Mouse (Mus musculus) limb, embryonic 12.5 days (tissue): ENCODE data around the gene Pcbp4. TPM values are rescaled to one million over a fixed set of nuclear protein-coding genes. Genes with fewer than 3 reads are reported as not detected.

Source experiments
- ATAC-seq: fragments of 200-750 bp; cut with Nextera tagmentation; 2 replicates; pipeline ENCODE4 v1.8.0; 2017; ENCODE audit warnings: low read depth, moderate TSS enrichment; ENCODE audit not compliant: insufficient number of reproducible peaks, insufficient read depth, low FRiP score, low TSS enrichment
- H3K27ac ChIP-seq: fragments of 300-500 bp; sonication (generic); 2 replicates; pipeline ENCODE4 v1.5.1; 2016; ENCODE audit warnings: mild to moderate bottlenecking, moderate library complexity
- H3K27me3 ChIP-seq: fragments of 300-500 bp; sonication (generic); 2 replicates; pipeline ENCODE4 v1.6.1; 2016; ENCODE audit warnings: mild to moderate bottlenecking, moderate library complexity
- H3K36me3 ChIP-seq: fragments of 300-500 bp; sonication (generic); 2 replicates; pipeline ENCODE4 v1.6.1; 2016; ENCODE audit warnings: mild to moderate bottlenecking, moderate library complexity
- H3K4me1 ChIP-seq: fragments of 300-500 bp; sonication (generic); replicated peaks from 2 replicates; pipeline ENCODE4 v1.6.1; 2016
- H3K4me2 ChIP-seq: fragments of 300-500 bp; sonication (generic); 2 replicates; pipeline ENCODE4 v1.6.1; 2016; ENCODE audit warnings: mild to moderate bottlenecking, moderate library complexity
- H3K4me3 ChIP-seq: fragments of 300-500 bp; sonication (generic); replicated peaks from 2 replicates; pipeline ENCODE4 v1.5.1; 2016; ENCODE audit warnings: mild to moderate bottlenecking
- H3K9ac ChIP-seq: fragments of 300-500 bp; sonication (generic); replicated peaks from 2 replicates; pipeline ENCODE4 v1.6.1; 2016; ENCODE audit warnings: mild to moderate bottlenecking, moderate library complexity
- H3K9me3 ChIP-seq: fragments of 300-500 bp; sonication (generic); 2 replicates; pipeline ENCODE4 v1.6.1; 2016; ENCODE audit warnings: mild to moderate bottlenecking, moderate library complexity
- WGBS: fragments of 180-500 bp; shearing (Covaris S2); methylation state at CpG from one replicate; pipeline ENCODE4 v1.1.7; 2016; 5-methylcytosine and 5-hydroxymethylcytosine counted together
- polyA plus RNA-seq: library from polyadenylated mRNA; unstranded; fragments of >200 nt; fragmentation: Nextera tagmentation; extraction: Ambion mirVana; gene quantifications from 2 replicates; pipeline ENCODE4 v1.2.1, GENCODE M21; 2016

Pcbp4 gene
- polyA plus RNA-seq, 1 experiment from 2014 or later: 172 TPM

- Histone ChIP-seq H3K4me2 (no peak overlapping the region), H3K9ac (no peak overlapping the region), H3K4me3 (no peak overlapping the region), H3K4me1 (peaks cover 28% of the 10 kb centered on the region), H3K9me3 (no peaks in the 10 kb centered on the region), H3K27ac (no peak overlapping the region), H3K27me3 (no peaks in the 10 kb centered on the region), H3K36me3 (peaks cover 8% of the 10 kb centered on the region; the same call in 1 of the 2 replicates)
- ATAC-seq: no peak
- WGBS: 77% methylated on average over 4 of the region's 4 CpGs
Measured at GRCm38 (mm10) chr9:106444836-106445235, 8.3 kb upstream of the Pcbp4 start.

DNA sequence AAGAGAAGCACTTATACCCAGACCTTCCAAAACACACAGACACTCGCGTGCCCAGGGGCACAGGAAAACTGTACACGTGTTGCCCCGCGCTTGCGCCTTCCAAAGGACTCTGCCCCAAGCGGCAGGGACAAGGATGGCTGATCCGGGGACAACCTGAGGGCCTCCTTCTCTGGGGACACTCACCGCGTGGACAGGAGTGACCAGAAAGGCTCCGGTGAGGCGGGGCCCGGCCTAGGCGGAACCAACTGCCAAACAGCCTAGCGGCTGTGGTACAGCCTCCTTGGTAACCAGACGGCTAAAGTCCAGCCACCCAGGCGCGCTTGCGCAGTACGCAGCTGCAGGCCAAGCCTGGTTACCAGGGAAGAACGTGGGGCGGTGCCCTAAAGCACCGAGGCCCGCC is 5.7 kb upstream of the Pcbp4 start, which contains the start of the genes Abhd14b and Abhd14a:
Abhd14b (plus strand) TSS at position 112 of the 400 bp plus-strand sequence.
Abhd14a (minus strand) TSS at position 331 of the 400 bp plus-strand sequence.
- Histone ChIP-seq H3K36me3 (no peaks in the 10 kb centered on the region), H3K27ac (peak within 1 kb of the TSS; percentile 79), H3K27me3 (no peaks in the 10 kb centered on the region), H3K9ac (peak within 1 kb of the TSS; percentile 70), H3K4me3 (peak within 1 kb of the TSS; percentile 58), H3K9me3 (no peaks in the 10 kb centered on the region), H3K4me2 (peak within 1 kb of the TSS; percentile 84), H3K4me1 (peaks cover 52% of the 10 kb centered on the region)
- 1% methylated on average over 24 of the region's 24 CpGs for WGBS
- ATAC-seq: peak; percentile 82

DNA sequence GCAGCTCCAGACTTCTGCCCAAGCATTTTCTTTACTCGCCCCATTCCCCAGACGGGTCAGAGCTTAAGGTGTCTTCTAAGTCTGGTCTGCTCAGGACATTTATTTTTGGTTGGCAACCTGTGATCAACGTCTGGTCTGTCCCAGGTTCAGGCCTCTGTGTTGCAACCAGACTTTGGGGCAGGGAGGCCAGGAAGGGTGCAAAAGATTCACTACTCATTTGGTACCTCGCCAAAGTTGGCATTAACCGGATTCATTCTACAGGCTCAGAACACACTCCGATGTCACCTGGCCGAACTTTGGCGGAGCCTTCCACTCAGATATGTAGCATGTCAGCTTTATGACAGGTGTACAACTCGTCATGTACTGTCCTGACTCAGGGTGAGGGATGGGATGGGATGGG is 5.1 kb upstream of the Pcbp4 start:
- Histone ChIP-seq H3K4me2 (peak overlapping the region; percentile 84), H3K9ac (0 out of 2 replicates have a peak overlapping the region, but pooled peaks have one; percentile 18), H3K4me1 (peaks cover 58% of the 10 kb centered on the region), H3K36me3 (no peaks in the 10 kb centered on the region), H3K27ac (peak overlapping the region; percentile 79), H3K4me3 (peak overlapping the region; percentile 58), H3K27me3 (no peaks in the 10 kb centered on the region), H3K9me3 (no peaks in the 10 kb centered on the region)
- ATAC-seq: peak; percentile 19; the same call in 1 of the 2 replicates
- 39% methylated on average over 9 of the region's 9 CpGs for WGBS

GRCm38 (mm10) chr9:106448498-106449031 is 4.5 kb upstream of the Pcbp4 start:
- Histone ChIP-seq H3K4me1 (peaks cover 63% of the 10 kb centered on the region), H3K4me3 (peak overlapping the region; percentile 47), H3K9ac (peak overlapping the region; percentile 63), H3K9me3 (no peaks in the 10 kb centered on the region), H3K27ac (0 out of 2 replicates have a peak overlapping the region, but pooled peaks have one; percentile 51), H3K27me3 (no peaks in the 10 kb centered on the region), H3K4me2 (peak overlapping the region; percentile 84), H3K36me3 (no peaks in the 10 kb centered on the region)
- ATAC-seq: peak; percentile 23; the same call in 1 of the 2 replicates
- 2% methylated on average over 23 of the region's 23 CpGs for WGBS

GRCm38 (mm10) chr9:106449947-106450346 is 3.1 kb upstream of the Pcbp4 start:
- Histone ChIP-seq H3K4me3 (no peak overlapping the region), H3K27me3 (no peaks in the 10 kb centered on the region), H3K9ac (no peak overlapping the region), H3K4me2 (peak overlapping the region; percentile 23), H3K9me3 (no peaks in the 10 kb centered on the region), H3K4me1 (peaks cover 68% of the 10 kb centered on the region), H3K36me3 (no peaks in the 10 kb centered on the region), H3K27ac (0 out of 2 replicates have a peak overlapping the region, but pooled peaks have one; percentile 29)
- WGBS: 85% methylated on average over 8 of the region's 8 CpGs
- ATAC-seq: no peak

DNA sequence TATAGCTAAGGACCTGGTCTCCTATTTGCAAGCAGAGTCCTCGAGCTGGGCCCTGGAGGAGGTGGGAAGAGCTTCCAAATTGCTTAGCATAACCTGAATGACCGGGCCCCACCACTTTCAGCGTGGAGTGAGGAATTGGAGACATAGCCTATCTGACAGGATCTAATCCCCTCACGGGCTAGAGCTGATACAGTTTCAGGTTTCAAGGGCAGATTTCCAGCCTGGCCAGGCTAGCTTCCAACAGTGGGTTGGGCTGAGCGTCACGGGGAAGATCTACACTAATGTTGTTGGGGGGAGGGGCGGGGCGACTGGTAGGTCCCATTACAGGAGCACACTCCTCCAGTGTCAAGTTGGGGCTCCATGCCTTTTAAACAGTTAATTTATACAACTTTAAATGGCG is 2.4 kb upstream of the Pcbp4 start:
- 5% methylated on average over 9 of the region's 9 CpGs for WGBS
- Histone ChIP-seq H3K36me3 (no peaks in the 10 kb centered on the region), H3K4me1 (peaks cover 73% of the 10 kb centered on the region), H3K27me3 (no peaks in the 10 kb centered on the region), H3K4me3 (no peak overlapping the region), H3K9me3 (no peaks in the 10 kb centered on the region), H3K9ac (no peak overlapping the region; the same call in 1 of the 2 replicates), H3K4me2 (peak overlapping the region; percentile 23), H3K27ac (peak overlapping the region; percentile 29; the same call in 1 of the 2 replicates)
- ATAC-seq: no peak

DNA sequence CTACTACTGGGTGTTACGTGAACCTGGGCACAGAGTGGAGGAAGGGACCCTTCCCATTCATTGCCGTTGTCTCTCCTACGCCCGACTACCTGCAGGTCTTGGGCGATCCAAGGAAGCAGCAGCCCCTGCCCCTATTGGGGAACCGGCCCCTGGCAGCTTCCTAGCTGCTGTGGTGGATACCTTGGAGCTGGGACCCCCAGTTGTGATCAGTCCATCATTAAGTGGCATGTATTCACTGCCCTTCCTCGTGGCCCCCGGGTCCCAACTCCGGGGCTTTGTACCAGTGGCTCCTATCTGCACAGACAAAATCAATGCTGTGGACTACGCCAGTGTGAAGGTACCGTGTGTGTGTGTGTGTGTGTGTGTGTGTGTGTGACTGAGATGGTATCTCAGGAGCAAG is 1.8 kb upstream of the Pcbp4 start:
- Histone ChIP-seq H3K4me1 (peaks cover 74% of the 10 kb centered on the region), H3K4me3 (no peak overlapping the region), H3K4me2 (peak overlapping the region; percentile 23; the same call in 1 of the 2 replicates), H3K27ac (peak overlapping the region; percentile 29; the same call in 1 of the 2 replicates), H3K27me3 (no peaks in the 10 kb centered on the region), H3K9ac (no peak overlapping the region; the same call in 1 of the 2 replicates), H3K36me3 (peaks cover 3% of the 10 kb centered on the region; the same call in 1 of the 2 replicates), H3K9me3 (no peaks in the 10 kb centered on the region)
- 71% methylated on average over 11 of the region's 11 CpGs for WGBS
- ATAC-seq: no peak

DNA sequence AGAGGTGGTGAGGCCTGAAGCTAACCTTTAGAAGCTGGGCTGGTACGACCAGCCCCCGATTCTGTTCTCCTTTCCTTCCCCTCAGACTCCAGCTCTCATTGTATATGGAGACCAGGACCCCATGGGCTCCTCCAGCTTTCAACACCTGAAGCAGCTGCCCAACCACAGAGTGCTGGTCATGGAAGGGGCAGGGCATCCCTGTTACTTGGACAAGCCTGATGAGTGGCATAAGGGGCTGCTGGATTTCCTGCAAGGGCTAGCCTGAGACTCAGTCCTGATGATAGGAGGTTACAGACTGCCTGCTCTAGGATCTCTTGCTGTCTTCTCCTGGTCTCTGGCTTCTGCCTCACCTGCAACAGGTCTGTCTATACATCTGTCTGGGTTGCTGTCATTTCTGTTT is 1.2 kb upstream of the Pcbp4 start:
- Histone ChIP-seq H3K4me3 (0 out of 2 replicates have a peak overlapping the region, but pooled peaks have one; percentile 81), H3K4me2 (peak overlapping the region; percentile 96; the same call in 1 of the 2 replicates)
- WGBS: 36% methylated on average over 2 of the region's 2 CpGs

GRCm38 (mm10) chr9:106452351-106452750 is 740 bp upstream of the Pcbp4 start:
- no peak for ATAC-seq
- H3K9ac ChIP-seq: peak overlapping the region; percentile 40; the same call in 1 of the 2 replicates
- H3K4me3 ChIP-seq: peak overlapping the region; percentile 81
- peaks cover 13% of the 10 kb centered on the region; the same call in 1 of the 2 replicates for H3K36me3 ChIP-seq
- peak overlapping the region; percentile 94; the same call in 1 of the 2 replicates for H3K27ac ChIP-seq
- 13% methylated on average over 6 of the region's 6 CpGs for WGBS
- H3K27me3 ChIP-seq: no peaks in the 10 kb centered on the region
- peaks cover 79% of the 10 kb centered on the region for H3K4me1 ChIP-seq
- no peaks in the 10 kb centered on the region for H3K9me3 ChIP-seq
- H3K4me2 ChIP-seq: peak overlapping the region; percentile 96

More for the DNA sequence above, 1.2 kb upstream of the Pcbp4 start:
- Histone ChIP-seq H3K4me1 (peaks cover 78% of the 10 kb centered on the region), H3K9ac (no peak overlapping the region), H3K27ac (no peak overlapping the region), H3K9me3 (no peaks in the 10 kb centered on the region), H3K27me3 (no peaks in the 10 kb centered on the region), H3K36me3 (peaks cover 9% of the 10 kb centered on the region; the same call in 1 of the 2 replicates)
- ATAC-seq: no peak

DNA sequence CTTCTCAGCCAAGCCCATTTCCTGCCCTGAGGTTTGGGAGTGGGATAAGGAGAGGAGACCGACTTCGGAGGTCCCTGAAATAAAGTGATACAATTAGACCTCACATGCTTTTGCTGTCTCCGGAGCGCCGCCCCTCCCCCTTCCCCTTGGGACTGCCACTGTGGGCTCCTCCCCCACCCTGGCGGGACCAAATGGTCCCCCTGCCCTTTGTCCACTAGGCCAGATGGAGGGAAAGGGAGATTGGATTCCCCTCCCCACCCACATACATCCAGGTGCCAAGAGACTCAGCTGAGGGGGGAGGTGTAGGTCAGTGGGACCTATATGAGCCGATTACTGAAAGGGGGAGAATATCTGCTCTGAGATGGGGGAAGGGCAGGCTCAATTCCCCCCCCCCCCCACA is 270 bp upstream of the Pcbp4 start:
- peaks cover 17% of the 10 kb centered on the region; the same call in 1 of the 2 replicates for H3K36me3 ChIP-seq
- H3K27me3 ChIP-seq: no peaks in the 10 kb centered on the region
- H3K9me3 ChIP-seq: no peaks in the 10 kb centered on the region
- H3K4me3 ChIP-seq: peak overlapping the region; percentile 81
- WGBS: 0% methylated on average over 7 of the region's 7 CpGs
- H3K9ac ChIP-seq: peak overlapping the region; percentile 88
- peak overlapping the region; percentile 94 for H3K27ac ChIP-seq
- no peak for ATAC-seq
- H3K4me1 ChIP-seq: peaks cover 81% of the 10 kb centered on the region
- peak overlapping the region; percentile 96 for H3K4me2 ChIP-seq

DNA sequence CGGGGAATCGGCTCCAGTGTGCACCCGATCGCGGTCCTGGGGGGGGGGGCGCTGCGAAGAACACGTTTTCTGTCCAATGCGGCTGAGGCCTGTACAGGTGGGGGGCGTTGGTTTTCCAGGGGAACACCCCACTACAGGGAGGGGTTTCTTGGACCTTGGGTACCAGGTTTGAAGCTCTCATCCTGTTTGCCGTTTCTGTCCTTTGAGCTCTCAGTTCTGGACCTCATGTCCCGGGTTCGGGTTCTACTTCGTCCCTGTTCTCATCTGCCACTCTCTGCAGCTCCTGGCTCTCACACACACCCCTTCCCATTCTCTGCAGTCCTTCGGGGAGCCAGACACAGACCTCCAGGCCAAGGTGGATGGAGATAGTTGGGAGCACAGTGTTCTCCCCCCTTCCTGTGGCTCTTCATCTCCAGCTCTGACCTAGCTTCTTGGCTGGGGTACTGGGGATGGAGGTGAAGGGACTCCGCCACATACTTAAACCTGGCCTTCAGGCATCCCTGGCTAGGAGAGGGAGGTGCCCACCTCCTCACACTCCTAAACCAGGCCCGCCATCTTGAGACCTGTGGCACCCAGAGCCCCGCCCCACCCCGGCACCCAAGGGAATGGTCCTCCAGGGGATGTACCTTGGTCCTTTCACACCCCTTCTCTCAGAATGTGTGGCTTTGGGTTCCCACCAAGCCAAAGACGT is 1.1 kb downstream of the Pcbp4 start:
- Histone ChIP-seq H3K27me3 (no peaks in the 10 kb centered on the region), H3K4me2 (peak overlapping the region; percentile 96), H3K4me3 (peak overlapping the region; percentile 81), H3K9ac (peak overlapping the region; percentile 88), H3K4me1 (peaks cover 74% of the 10 kb centered on the region), H3K36me3 (peaks cover 25% of the 10 kb centered on the region; the same call in 1 of the 2 replicates), H3K9me3 (no peaks in the 10 kb centered on the region), H3K27ac (peak overlapping the region; percentile 94)
- ATAC-seq: no peak; the same call in 1 of the 2 replicates
- 0% methylated on average over 17 of the region's 20 CpGs for WGBS
